Mouse (Mus musculus): ENCODE measurements around the gene Atp6v0e.

The Atp6v0e gene

DNA sequence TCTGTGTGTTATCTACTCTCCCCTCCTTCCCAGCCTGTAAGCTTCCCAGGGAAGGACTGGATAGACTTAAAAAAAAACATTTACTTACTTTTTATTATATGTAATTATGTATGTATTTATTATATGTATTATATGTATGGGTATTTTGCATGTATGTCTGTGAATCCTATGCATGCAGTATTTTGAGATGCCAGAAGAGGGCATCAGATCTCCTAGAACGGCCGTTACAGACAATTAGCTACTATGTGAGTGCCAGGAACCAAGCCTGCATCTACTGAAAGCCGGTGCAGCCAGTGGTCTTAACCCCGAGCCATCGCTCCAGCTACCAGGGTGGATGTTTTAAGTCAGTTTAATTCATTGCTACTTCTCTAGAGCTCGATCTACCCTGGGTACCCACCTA, 18.2 kb downstream of the Atp6v0e start:
- DNase-seq (ENCODE audit: low read depth, low spot score) = no peak

- no peak for DNase-seq (ENCODE audit: low read depth, low spot score)
Measured at GRCm38 (mm10) chr17:26686334-26687000, 23.4 kb downstream of the Atp6v0e start.

- no peak for DNase-seq (ENCODE audit: low read depth, low spot score)
Measured at GRCm38 (mm10) chr17:26688795-26689735, 26.0 kb downstream of the Atp6v0e start.

DNA sequence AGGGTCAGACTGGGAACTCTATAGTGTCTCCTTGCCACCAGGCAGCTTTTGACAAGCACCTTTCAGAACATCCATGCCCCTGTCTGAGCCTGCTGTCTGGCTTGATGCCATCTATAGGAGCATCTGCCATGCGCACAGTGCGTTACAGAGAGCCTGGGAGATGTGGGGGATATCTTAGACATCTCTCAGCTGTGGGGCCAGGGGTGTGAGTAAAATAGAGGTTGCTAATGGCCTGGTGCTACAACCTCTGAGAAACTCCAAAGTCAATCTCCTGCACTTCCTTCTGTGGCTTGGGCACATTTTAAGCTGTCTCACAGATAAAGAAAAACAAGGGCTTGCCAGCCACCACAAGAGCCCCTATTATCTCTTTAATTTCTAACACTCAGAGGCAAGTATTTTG, 26.8 kb downstream of the Atp6v0e start:
- no peak for DNase-seq (ENCODE audit: low read depth, low spot score)

DNA sequence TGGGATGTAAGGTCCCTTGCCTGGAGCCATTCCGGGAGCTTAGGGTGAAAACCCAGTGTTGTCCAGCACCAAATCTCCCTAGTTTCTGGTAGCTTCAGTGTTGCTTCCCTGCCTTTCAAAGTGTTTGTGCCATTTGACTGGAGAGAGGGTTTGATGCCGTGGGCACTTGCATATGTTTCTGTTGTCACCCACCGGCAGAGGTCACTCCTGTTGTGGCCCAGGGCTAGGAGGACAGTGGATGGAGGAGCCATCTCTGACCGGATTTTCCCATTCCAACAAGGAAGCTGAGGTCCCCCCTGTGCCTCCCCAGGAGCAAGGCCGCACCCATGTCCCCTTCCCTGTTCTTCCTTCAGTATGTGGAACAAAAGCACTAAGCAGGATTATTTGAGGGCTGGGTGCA, 27.2 kb downstream of the Atp6v0e start:
- no peak for DNase-seq (ENCODE audit: low read depth, low spot score)

DNA sequence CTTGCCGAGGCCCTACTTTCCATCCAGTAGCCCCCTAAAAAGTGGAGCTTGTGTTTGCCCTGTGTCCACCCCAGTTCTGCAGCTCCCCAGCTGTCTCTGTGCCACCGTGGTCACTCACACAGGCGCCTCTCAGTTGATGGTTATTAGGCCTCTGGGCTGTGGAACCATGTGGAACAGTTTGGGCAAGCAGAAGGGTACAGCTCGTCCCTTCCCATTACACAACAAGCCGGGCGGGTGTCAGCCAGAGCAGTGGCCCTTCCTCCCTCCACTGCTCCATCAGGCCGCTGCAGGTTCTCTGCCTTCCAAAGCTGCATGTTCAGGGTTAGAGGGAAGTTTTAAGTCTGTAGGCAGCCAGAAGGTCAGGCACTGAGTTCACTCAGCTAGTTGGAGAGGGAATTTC, 28.1 kb downstream of the Atp6v0e start:
- no peak for DNase-seq (ENCODE audit: low read depth, low spot score)

GRCm38 (mm10) chr17:26693424-26693823, 30.4 kb downstream of the Atp6v0e start:
- no peak for DNase-seq (ENCODE audit: low read depth, low spot score)

DNA sequence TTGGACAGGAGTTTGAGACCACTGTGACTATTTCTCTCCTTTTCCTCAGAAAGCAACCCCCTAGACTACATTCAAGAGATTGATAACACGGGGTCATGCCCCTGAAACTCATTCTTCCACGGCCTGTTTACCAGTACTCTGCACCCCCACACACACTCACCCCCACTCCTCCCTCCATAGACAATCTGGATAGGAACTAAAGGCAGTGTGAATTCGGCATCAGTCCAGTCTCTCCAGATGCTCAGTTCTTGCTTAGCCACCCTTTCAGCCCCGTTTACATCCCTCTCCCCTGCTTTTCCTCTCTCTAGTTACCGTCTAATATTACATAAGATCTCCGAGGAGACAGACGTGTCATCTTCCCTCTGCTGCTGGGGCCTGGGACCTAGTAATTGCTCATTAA, 31.1 kb downstream of the Atp6v0e start:
- no peak for DNase-seq (ENCODE audit: low read depth, low spot score)

GRCm38 (mm10) chr17:26695193-26695592, 32.2 kb downstream of the Atp6v0e start:
- no peak for DNase-seq (ENCODE audit: low read depth, low spot score)

- no peak for DNase-seq (ENCODE audit: low read depth, low spot score)
Measured at GRCm38 (mm10) chr17:26698846-26699245, 35.8 kb downstream of the Atp6v0e start.

GRCm38 (mm10) chr17:26699819-26700616, 37.0 kb downstream of the Atp6v0e start:
- DNase-seq (ENCODE audit: low read depth, low spot score) = no peak

DNA sequence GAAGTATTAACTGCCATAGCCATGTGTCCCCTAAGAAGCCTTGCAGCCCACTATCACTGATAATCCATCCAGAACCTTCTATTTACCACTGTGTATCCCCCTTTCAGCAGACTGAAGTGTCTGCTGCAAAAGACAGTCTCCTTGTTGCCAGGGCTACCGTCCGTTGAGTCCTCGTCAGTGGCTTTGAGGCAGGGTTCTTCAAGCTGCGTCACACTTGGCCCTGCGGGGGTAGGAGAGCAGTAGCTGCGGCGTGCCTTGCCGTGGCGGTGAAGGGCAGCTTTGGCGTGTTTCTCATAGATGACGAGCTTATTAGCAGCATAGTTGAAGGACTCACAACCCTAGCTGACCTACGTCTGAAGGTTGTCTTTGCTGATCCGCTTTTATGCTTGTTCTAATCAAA, 38.5 kb downstream of the Atp6v0e start:
- no peak for DNase-seq (ENCODE audit: low read depth, low spot score)

DNA sequence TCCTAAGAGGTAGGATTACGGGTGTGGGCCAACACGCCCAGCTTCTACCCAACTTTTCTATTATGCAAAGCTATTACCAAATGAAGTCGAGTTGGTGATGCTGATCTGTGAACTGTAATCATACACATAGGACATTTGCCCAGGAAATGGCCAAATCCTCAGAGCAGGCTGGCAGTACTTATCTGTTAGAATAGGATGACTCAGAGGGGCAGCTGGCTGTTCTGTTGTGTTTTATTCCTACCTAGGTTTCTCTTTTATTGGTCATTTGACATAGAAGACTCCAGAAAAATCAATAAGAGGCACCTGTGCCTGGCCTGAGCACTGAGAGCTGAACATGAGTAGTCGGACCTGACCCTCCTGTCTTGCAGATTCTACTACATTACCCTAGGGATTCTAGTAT, 39.6 kb downstream of the Atp6v0e start:
- DNase-seq (ENCODE audit: low read depth, low spot score) = no peak

DNA sequence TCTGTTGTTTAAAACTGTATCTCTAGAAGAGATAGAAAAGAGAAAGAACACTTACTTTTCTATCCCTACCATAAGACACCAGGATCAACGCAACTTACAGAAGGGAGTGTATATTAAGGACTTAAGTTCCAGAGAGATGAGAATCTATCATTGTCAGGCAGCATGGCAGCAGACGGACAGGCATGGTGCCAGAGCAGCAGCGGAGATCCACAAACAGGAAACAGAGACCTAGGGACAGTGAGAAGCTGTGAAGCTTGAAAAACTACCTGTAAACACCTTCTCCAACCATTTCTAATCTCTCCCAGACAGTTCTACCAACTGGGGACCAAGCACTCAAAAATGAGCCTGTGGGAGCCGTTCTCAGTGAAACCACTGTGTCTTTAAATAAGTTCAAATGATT, 40.6 kb downstream of the Atp6v0e start:
- DNase-seq (ENCODE audit: low read depth, low spot score) = no peak

GRCm38 (mm10) chr17:26705463-26706359, 42.7 kb downstream of the Atp6v0e start:
- no peak for DNase-seq (ENCODE audit: low read depth, low spot score)

DNA sequence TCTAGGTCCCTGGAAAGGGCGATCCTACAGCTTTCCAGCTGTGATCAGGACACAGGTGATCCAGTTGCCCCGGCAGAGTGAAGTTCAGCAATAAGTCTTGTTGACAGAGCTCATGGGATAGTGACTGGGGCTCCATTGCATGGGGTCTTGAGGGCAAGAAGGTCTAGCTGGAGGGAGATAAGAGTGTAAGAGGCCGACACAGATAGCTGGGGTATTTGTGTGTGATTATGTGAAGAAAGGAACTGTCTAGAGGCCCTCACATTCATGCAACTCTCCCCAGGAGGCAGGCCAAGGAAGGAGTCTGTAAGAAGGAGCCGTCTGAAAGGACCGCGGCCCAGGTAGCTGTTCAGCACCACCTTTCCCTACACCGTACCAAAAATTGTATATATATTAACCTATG, 44.0 kb downstream of the Atp6v0e start:
- DNase-seq (ENCODE audit: low read depth, low spot score) = no peak

DNA sequence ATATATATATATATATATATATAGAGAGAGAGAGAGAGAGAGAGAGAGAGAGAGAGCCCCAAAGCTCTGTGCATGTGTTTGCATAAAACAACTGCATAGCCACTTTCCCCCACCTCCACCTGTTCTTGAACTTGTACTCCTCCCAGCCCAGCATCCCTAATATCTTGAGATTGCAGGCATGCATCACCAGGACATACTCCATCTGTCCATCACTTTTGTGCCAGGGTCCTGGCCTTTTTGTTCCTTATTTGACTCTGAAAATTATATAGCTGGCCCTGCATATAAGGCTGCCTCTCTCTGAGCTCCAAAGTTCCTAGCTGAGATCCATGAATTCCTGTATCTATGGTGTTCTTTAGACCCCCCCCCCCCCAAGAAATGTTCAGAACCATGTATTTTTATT, 45.5 kb downstream of the Atp6v0e start:
- DNase-seq (ENCODE audit: low read depth, low spot score) = no peak

DNA sequence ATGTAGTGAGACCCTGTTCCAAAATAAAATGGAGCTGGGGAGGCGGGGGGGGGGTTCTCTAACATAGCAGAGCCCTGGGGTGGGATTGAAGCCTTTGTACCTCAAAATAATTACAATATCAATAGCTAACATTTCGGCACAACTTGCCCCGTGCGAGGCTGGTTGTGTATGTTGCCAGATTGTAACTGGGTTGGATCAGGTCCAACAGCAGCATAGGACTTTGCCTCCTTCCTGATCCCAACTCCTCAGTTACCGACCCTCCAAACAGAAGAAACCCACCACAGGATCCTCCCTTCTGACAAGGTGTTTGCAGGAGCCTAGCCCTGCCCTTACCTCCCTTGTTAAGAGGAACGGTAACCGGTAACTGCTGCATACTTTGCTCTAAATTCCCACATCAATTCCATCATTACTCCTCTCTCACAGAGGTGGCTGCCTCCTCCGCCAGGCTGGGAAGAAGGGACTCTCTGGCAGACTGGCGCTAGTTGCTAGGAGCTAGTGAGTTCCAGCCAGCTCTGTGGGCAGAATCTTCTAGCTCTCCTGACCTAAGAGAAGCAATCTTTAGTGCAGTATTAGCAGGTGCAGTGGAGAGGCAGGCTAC, 46.1 kb downstream of the Atp6v0e start:
- DNase-seq (ENCODE audit: low read depth, low spot score) = no peak

DNA sequence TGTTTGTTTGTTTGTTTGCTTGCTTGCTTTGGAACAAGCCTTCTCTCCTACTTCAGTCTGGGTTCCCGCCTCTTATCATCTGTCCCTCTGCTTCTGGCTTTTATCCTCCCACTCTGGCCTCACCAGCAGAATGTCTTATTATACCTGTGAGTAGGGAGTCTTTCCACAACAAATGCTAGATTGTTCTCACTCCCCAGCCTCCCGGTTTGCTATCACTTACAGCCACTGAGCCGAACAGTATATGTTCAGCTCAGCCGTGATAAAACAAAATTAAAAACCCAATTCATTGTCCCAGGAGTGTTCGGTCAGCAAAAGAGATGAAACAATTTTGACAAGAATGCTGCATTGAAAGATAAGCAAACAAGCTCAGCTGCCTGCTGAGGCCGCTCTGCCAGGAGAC, 47.0 kb downstream of the Atp6v0e start:
- no peak for DNase-seq (ENCODE audit: low read depth, low spot score)

- peak; percentile 97 for DNase-seq (ENCODE audit: low read depth, low spot score)
Measured at GRCm38 (mm10) chr17:26715271-26715758, 52.3 kb downstream of the Atp6v0e start, which contains the start of gene Crebrf. TSS of gene Crebrf (plus strand) at chr17:26715650.

Measured in telencephalon, adult 2 months (tissue).